Mouse (Mus musculus): ENCODE data around the gene Ehd2.

DNA sequence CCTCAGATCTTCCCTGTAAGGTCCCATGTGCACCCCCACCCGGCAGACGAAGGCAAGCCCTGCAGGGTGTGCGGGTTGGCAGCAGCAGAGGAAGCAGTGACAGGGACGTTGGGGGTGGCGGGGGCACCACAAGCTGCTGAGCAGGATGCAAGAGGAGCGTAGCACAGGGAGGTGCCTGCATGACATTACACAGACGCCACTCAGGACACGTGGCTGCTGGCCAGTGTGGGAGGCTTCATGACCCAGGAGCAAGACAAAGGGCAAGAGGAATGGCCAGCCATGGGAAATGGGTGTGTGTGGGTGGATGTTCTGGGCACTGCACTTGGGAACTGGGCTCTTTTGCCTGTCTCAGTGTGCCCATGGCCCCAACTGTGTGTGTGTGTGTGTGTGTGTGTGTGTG, 12.9 kb upstream of the Ehd2 start:
- TF ChIP-seq CTCF (IDR thresholded peaks at IDR 0.05; ENCODE audit: borderline replicate concordance, extremely low read depth, insufficient read depth, insufficient read length) (no peak), POLR2A (IDR thresholded peaks at IDR 0.05; ENCODE audit: borderline replicate concordance, extremely low read depth, insufficient read depth, insufficient read length, poor library complexity, severe bottlenecking) (no peak)
